Mouse (Mus musculus) liver, embryonic 14.5 days (tissue): Measurements from ENCODE around the gene Hist1h2bb.

Source experiments
- CTCF ChIP-seq: IDR thresholded peaks from 2 replicates; pipeline ENCODE4 v1.5.1; 2016; ENCODE audit warnings: antibody characterized with exemption, low read depth, control low read depth
- EP300 ChIP-seq: IDR thresholded peaks from 2 replicates; pipeline ENCODE4 v1.6.1; 2016; ENCODE audit warnings: antibody characterized with exemption, low read depth

GRCm38 (mm10) chr13:23708041-23708440 lies 38.5 kb upstream of the Hist1h2bb start:
- TF ChIP-seq CTCF (no peak), EP300 (no peak)
